Mouse (Mus musculus): ENCODE data around the gene Man1c1.

Gene Man1c1

GRCm38 (mm10) chr4:134632131-134632711 is 71.9 kb downstream of the Man1c1 start:
- DNase-seq: peak; percentile 87

DNA sequence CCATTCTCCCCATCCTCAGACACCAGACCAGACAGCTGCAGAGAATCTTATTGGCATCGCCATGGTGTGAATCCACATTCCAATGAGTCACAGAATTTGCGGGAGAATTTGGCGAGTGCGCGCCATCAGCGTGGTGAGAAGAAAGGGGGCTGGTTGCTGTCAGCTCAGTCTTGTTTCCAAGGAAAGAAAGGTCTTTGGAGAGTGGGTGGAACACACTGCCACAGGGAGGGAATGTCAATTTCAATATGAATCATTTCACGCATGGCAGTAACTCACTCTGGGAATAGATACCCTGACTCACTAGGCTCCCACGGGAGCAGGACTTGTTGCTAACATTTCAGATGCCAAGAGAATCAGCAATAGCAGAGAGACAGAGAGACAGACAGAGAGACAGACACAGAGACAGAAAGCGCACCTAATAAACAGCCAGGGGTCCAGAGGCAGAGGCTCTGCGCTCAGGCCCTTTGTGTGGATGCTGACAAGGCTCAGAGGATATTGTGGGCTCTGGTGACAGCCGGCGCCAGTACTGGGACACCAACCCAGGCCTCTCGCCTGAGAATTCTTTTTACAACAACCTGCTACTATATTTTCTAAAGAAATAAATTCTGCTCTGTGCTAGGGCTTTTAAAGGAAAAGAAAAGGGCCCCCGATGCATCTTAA is 72.5 kb downstream of the Man1c1 start:
- no peak for DNase-seq

- peak; percentile 38 for DNase-seq
Measured at GRCm38 (mm10) chr4:134628575-134629384, 75.3 kb downstream of the Man1c1 start.

DNA sequence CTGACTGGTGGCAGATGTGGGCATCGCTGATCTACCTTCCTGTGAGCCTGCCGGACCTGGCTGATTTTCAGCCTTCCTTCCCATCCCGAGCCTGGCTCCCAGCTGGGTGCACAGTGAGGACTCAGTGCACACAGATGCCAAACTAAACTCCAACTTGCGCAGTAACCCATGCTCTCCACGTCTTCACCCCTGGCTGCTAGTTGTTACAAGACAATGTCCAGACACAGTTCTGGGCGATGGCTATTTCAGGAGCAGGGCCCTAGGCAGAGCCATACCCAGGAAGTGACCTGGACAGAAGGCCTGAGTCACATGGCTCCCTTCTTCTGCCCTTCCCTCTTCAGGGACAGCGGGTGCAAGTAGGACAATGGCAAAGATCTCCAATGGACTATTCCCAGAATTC is 76.0 kb downstream of the Man1c1 start:
- no peak for DNase-seq

GRCm38 (mm10) chr4:134626883-134627282 is 77.2 kb downstream of the Man1c1 start:
- DNase-seq: no peak

- DNase-seq: no peak
Measured at GRCm38 (mm10) chr4:134626350-134626749, 77.7 kb downstream of the Man1c1 start.

DNA sequence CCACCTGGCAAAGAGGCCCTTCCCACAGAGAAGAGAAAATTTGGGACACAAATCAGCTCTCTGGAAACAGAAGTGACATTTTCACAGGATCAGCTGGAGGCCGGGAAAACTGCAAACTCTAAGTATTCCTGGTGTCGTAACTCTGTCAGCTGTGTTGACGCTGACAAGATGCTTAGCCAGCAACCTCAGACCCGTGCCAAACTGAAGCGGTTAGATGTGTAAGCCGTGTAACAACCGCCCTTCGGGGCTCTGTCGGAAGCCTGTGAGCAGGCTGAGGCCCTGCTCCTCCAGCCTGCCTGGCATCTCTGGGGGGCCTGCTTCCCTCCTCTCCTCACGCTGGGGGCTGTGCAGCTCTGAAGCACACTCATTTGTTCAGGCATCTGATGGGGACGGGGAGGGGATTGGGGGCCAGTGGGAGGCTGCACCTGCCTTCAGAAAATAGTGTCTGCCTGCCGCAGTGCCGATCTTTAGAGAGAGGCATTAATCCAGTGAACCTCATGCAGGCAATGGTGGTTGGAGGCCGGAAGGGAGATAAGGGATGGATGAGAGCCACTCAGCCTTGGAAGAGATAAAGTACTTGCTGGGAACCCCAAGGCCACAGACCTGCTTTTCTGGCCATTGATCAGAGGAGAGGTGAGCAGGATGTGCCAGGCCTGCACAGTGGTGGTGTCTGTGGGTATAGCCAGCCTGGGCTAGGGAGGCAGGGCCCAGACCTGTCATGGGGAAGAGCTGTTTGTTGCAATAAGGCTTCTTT is 79.8 kb downstream of the Man1c1 start:
- peak; percentile 69 for DNase-seq

DNA sequence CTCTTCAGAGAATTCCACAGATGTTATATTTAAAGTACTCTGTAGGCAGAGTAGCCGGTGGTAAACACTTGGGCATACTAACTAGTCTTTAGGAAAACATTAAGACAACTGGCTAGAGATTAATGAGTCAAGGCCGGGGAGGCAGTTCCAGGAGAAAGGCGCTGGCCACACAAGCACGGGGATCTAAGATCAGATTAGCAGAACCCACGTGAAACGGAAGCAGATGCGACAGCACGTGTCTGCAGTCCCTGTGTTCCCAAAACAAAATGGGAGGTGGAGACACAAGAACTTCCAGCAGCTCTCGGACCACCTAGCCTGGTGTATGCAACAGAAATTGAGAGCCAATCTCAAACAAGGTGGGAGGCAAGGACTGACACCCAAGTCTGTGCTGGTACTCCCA is 82.4 kb downstream of the Man1c1 start:
- no peak for DNase-seq

DNA sequence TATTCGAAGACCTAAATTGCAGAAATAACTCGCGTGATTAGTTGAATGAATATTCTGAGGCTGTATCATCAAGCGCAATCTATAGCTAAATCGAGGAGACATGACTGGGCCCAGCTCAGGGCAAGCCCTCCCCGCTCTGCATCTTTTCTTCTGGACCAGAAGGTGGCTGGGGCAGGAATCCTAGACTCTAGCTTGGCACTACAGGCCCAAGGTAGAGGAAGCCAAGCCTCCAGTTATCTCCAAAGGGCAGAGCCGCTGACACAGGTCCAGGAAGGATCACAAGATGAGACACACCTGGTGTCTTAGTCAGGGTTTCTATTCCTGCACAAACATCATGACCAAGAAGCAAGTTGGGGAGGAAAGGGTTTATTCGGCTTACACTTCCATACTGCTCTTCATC is 83.8 kb downstream of the Man1c1 start:
- DNase-seq: no peak

DNA sequence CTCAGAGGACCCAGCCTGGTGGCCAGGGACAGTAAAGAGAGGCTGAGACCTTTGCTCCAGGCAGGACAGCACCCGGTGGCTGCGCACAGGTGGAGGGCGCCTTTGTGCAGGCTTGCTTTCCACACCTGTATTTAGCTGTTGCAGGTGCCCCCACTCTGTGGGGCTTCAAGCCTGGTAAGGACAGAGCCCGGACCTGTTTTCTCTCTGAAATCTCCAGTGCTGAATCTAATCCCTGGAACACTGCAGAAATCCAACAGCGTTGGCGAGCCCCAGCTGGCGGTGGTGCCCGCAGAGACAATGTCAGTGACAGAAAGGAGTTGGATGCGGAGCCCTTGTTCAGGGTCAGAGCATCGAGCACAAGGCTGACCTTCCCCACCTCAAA is 84.6 kb downstream of the Man1c1 start:
- DNase-seq: no peak

- no peak for DNase-seq
Measured at GRCm38 (mm10) chr4:134618810-134619488, 85.1 kb downstream of the Man1c1 start.

DNA sequence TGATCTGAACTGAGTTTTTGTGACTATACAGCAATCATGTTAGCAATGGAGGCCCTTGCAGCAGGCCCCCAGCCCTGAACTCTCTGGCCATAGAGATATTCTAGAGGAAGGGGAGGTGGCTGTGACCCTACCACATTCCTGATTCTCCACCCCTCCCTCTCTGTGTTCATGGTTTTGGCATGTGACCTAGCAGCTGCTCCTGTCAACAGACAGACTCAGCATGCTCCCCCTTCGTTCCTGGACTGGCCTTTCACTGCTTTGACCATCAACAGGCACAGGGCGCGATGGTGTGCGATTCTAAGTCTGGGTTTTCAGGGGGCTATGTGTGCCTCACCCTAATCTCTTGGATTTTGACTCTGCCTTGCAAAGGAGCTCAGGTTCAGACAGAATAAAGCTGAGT is 86.3 kb downstream of the Man1c1 start:
- no peak for DNase-seq

- no peak for DNase-seq
Measured at GRCm38 (mm10) chr4:134615929-134616625, 88.0 kb downstream of the Man1c1 start.

DNA sequence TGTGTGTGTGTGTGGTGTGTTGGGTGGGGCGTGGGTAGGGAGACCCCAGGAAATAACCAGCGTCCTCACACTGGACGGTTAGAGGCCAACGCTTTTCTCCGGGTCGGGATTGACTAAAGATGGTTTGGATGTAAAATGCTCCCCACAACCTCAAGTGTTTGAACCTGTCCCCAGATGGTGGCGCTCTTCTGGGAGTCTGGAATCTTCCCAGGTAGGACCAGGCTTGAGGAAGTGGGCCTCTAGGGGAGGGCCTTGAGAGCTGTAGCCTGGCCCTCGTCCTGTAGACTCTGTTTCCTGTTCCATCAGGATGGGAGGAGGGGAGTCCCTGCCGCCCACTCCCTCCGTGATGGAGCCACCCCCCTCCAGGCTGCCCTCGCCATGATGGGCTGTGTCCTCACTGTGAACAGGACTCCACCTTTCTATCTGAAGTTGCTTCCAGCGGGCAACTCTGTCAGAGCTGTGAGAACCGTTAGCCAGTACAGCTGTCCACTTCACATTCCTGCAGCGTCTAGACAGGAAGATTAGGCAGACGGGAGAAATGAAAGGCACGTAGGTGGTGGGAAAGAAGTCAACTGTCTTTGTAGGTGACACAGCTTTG is 91.9 kb downstream of the Man1c1 start:
- DNase-seq: no peak

DNA sequence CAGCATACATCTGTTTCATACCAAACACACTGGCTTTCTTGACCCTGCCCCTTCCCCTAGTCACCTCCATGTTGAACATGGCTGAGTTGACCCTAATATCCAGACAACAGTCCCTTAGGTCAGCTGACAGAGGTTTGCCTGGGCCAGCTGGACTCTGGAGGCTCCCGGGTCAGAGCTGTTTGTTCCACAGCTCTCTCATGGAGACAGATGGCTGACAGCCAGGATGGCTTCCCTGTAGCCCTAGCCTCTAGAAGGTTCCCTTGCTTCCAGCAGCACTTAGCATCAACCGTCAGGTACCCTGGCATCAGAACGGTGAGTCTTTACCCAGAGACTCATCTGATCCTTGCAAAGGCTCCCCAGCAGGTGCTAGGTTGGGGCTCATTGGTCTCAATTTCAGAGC is 93.5 kb downstream of the Man1c1 start:
- no peak for DNase-seq

GRCm38 (mm10) chr4:134607679-134608078 is 96.4 kb downstream of the Man1c1 start:
- peak; percentile 50 for DNase-seq

DNA sequence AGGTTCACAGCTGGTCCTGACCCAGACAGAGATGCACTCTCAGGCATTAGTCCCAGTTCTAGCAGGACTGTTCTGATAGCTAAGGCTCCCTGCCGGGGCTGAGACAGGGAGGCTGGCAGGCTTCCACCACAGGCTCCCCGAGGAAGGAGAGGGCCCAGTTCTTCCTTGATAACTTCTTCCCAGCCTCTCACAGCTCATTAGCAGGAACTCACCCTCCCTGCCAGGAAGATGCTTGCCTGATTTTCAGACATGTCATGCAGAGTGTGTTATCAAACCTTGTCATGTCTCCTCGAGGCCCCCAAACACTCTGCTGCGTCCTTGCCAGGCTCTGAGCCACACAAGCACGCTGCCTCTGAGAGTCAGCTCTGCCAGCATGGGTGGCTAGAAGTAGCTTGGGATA is 98.0 kb downstream of the Man1c1 start:
- DNase-seq: no peak

DNA sequence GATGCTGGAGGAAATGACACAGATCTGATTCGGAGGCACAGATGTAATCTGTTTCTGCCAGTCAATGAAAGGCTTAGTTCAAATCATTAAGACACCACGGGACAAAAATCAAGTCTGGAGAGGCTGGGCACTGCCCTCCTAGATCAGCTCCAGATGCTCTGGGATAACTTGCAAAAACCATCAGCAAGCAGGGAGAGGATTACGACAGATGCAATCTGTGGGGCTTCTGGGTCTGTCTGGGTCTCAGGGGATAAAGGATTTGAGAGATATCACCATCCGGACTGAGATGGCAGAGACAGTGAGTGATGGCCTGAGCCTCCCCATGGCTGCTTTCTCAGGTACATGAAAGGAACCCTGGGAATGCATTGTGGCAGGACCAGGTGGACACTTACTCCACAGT is 99.6 kb downstream of the Man1c1 start:
- DNase-seq: no peak

DNA sequence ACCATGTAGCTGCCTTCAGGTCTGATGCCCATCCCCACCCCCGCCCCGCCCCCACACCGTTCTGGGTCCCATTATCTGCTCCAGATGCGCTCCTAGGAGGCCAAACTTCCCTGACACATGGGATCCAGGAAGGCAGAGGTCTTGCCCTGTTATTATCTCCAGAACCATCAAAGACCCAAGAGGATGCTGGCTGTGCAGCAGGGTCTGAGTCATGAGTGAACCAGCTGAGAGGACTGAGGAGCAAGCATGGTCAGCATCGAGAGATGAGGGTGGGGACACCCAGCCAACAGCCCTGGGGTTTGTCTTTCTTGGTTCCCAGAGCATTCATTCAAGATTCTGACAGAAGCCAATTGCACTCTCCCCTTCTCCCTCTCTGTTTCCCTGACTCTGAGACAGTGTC is 100.5 kb downstream of the Man1c1 start:
- DNase-seq: no peak

DNA sequence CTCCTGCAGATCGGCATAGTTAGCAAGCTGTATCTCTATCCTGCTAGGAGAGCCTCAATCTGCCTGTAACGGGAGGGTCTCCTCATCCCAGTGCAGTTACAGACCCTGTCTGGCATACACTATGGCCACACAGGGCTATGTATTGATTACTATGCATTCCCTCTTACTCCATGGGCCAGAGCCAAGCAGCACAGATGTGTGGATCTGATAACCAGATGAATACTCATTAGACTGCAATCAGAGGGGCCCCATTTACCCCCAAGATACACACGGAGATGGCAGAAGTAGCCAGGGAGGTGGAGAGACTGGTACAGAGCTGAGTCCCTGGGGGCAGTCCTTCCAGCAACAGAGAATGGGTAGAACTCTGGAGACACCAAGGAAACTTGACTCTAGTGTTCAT is 101.5 kb downstream of the Man1c1 start:
- DNase-seq: no peak

DNA sequence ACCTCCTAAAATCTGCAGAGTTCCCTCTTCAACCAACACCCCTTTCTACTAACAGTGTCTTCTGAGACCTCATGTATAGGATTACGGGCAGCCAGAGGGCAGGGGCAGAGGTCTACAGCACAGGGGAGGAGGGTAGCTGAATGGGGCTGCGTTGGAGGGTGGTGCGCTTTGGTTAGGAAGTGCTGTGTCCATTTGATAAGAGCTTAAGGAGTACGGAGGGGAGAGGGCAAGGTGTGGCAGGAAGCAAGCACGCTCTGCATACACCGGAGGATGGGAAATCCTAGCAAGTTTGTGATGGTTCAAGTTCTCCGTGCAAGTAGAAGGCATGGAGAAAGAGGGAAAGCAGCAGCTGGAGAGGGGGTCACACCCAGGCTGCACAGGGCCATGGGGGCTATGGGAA is 102.1 kb downstream of the Man1c1 start:
- DNase-seq: peak; percentile 35

DNA sequence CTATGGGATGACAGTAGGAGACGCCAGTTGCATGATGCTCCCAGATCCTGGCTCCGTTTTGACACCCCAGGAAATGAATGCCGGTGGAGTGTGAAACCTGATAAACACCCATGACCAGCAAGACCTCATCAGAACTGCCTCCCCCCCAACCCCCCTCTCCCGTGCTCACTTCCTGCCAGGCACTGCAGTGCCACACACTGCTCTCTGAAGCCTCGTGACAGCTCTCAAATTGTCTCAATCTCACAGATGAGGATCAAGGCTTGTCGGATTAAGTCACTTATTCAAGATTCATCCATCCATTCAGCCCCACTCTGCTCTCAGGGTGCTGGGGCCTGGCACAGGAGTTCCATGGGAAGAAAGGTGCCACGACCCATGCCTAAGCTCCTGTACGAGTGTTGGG is 102.7 kb downstream of the Man1c1 start:
- no peak for DNase-seq
